Mouse (Mus musculus) stomach, postnatal 0 days (tissue): Measurements from ENCODE around the gene Sowahd.

Experiments
- CTCF ChIP-seq: IDR thresholded peaks from 2 replicates; pipeline ENCODE4 v1.5.1; 2016; ENCODE audit warnings: antibody characterized with exemption, low read depth, mild to moderate bottlenecking, moderate library complexity
- EP300 ChIP-seq: optimal IDR thresholded peaks from 2 replicates; pipeline ENCODE3; 2016; ENCODE audit warnings: antibody characterized with exemption

- TF ChIP-seq CTCF (no peak), EP300 (no peak)
Measured at GRCm38 (mm10) chrX:37048890-37049823, 512 bp downstream of the Sowahd start.
